Mouse (Mus musculus) layer of hippocampus, postnatal 25 days (tissue): ENCODE measurements around the gene Scrn1. TPM values are rescaled to one million over a fixed set of nuclear protein-coding genes. Genes with fewer than 3 reads are reported as not detected.
A peak's percentile ranks its signal among the peaks of the same experiment; 100 is the strongest.

Source experiments
- DNase-seq, 2 experiments: peaks; one replicate each; pipeline ENCODE4 v3.0.0; 2022; ENCODE audit warnings: mixed read lengths in 2 of 2, low spot score in 1 of 2; ENCODE audit errors: extremely low spot score in 1 of 2
- total RNA-seq, 2 experiments: library from RNA; stranded (reverse); gene quantifications; 2 replicates each; pipeline ENCODE4 v1.2.3; 2021

Gene Scrn1
- total RNA-seq, result 100 to 1,000 TPM; 101 to 103 TPM

DNA sequence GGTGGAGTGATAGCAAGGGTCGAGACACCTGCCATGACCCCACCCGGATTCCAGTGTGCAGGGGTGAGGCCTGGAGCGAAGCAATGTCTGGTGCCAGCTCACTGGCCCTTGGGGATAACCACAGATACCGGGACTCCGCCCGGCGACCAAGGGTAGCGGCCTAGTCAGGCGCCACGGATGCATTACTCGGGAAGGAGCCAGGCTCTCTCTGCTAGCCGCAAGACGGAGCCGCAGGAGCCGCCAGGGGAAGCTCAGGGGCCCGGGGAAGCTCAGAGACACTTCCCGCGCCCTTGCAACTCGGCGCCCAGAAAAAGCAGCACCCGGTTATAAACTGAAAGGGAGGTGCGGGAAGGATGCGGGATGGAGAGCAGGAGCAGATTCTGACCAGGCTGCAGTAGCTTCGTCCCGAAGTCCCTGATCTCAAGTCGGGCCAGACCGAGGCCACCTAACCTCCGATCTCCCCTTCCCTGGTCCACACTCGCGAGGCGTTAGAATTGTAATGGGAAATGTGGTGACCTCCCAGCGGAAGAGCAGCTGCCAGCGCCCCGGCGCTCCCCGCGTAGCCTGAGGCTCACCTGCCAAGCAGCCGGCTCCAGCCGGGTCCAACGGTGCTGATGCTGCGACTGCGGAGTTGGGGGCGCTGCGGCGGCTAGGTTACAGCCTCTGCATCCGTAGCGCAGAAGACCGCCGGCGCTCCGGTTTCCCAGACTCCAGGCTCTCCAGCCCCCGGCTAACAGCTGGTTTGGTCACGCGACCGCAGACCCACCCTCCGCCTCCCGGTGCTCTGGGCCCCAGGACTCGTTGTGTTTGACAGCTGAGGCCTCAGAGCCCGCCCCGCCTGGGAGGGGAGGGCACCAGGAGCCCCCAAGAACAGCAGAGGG is at the start of gene Scrn1:
TSS of gene Scrn1 (minus strand) at position 825 of the 881 bp plus-strand sequence.
- DNase-seq, result peak; percentile 62 to 64

- no peak for DNase-seq
These were observed 40.0 kb upstream of the Scrn1 start for GRCm38 (mm10) chr6:54606241-54606640.

GRCm38 (mm10) chr6:54604001-54604715 is 37.9 kb upstream of the Scrn1 start:
- DNase-seq, result no peak

GRCm38 (mm10) chr6:54602891-54603290 is 36.6 kb upstream of the Scrn1 start:
- DNase-seq, result no peak

GRCm38 (mm10) chr6:54600681-54601347 is 34.5 kb upstream of the Scrn1 start:
- no peak for DNase-seq

DNA sequence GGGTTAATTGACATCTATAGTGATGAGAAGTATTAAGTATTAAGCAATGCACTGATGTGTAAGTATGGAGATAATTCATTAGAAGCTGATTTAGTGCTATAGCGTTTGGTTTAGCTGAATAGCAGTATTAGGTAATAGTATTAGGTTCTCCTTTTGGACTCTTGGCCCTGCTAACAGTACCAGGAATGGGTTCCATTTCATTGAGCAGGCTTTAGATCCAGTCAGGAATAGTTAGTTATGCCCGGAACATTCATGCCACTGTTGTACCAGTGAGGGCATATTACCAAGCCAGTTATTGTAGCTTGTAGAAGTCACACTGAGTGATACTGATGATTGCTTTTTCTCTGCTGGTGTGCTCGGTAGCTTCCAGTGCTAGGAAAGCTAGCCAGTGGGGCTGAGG is 31.4 kb upstream of the Scrn1 start:
- no peak for DNase-seq

DNA sequence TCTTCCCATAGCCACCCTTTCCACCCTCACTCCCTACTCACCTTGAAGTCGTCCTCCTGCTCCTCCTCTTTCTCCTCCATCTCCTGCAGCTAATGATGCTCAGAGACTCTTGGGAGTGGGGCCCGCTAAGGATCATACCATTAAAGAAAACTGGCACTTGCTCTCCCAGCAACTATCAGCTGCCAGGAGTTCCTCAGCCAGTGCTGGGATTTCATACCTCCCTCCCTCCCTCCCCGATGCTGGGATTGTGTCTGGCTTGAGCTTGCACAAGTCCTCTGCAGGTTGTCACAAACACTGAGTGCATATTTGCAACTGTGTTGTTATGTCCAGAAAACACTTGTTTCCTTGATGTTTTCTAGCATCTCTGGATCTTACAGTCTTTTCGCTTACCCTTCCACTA is 30.9 kb upstream of the Scrn1 start, which contains the start of gene Fkbp14:
TSS of gene Fkbp14 (minus strand) at position 101 of the 400 bp plus-strand sequence.
- DNase-seq, result no peak

- DNase-seq, result no peak
These were observed 29.1 kb upstream of the Scrn1 start for GRCm38 (mm10) chr6:54595330-54595878.

- DNase-seq, result peak; percentile 84 to 85
These were observed 28.4 kb upstream of the Scrn1 start, which contains the start of gene Plekha8 for GRCm38 (mm10) chr6:54594469-54595329. Plekha8 (plus strand) TSS chr6:54595111.

DNA sequence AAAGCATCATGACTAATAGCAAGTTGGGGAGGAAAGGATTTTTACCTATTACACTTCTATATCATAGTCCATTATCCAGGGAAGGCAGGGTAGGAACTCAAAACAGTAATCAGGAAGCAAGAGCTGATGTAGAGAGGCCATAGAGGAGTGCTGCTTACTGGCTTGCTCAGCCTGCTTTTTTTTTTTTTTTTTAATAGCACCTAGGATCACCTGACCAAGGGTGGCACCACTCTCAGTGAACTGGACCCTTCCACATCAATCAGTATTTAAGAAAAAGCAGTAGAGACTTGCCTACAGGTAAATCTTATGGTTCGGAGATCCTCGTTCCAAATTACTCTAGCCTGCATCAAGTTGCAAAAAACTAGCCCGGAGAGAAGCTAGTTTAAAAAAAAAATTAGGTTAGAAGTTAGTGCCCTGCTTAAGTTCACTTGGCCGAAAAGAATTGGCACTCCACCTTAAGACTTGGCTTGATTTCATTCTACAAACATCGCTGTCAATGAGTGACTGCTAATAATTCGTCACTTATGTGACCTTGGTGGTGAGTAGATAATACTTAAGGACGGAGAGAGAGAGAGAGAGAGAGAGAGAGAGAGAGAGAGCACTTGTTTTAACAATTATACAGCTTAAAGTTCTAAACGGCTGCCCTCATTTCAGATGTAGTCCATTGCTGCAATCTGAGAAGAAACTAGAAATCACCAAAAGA is 27.6 kb upstream of the Scrn1 start:
- DNase-seq, result no peak

DNA sequence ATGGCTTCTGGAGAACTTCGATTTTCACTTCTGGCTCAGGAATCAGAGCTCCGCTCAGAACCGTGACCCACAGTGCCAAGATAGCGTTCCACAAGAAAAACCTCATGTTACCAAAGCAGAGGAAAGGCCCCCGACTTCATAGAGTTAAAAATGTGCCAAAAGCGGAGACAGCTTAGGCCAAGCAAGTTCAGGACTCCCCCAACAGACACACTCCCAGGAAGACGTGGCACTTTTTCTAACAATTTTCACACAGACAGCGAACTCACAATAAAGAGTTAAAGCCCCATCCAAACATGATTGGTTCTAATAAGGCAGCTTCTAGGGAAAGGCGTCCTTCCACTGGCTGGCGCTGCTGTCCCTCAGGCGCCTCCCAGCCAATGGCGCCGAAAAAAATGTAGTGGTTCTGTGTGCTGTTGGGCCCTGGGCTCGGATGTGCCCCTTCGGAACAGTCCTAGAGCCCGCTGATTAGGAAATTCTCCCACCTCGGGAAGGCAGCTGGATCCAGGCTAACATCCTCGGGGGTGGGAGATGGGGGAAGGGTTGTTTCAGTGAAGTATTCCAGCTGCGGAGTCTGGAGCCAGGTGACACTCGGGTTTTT is 26.7 kb upstream of the Scrn1 start:
- peak; percentile 71 to 83 for DNase-seq

GRCm38 (mm10) chr6:54591778-54592177 is 25.5 kb upstream of the Scrn1 start:
- DNase-seq, result no peak

DNA sequence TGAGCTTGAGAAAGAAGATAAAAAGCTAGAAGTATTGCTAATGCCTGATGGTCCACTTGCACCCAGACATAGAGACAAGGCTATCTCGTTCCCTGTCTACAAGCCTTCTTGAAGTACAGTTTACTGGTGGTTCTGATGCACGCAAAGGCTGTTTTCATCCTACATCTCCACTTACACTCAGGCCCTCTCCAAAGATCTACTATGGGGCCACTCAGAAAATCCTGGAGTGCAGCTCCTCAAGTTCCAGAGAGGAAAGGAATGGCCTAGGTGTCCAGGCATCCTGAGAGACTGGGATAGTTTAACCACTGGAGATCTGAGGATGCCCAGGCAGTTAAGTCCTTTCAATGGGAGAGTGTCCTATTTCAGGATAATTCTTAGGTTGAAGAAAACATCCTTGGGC is 24.4 kb upstream of the Scrn1 start:
- no peak for DNase-seq

DNA sequence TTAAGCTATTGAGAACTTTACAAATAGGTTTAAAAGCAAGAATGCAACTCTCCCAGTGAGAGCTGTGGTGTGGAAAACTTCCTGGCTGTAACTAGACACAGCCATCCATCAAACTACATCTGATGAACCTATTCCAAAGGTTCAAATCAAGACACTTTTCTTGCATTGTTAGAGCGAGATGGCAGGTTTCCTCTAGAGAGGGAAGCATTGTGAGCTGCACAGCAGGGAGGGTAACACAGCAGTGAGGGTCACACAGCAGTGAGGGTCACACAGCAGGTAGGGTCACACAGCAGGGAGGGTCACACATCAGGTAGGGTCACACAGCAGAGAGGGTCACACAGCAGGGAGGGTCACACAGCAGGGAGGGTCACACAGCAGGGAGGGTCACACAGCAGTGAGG is 21.9 kb upstream of the Scrn1 start:
- no peak for DNase-seq

- DNase-seq, result no peak
These were observed 21.4 kb upstream of the Scrn1 start for GRCm38 (mm10) chr6:54587683-54588082.

DNA sequence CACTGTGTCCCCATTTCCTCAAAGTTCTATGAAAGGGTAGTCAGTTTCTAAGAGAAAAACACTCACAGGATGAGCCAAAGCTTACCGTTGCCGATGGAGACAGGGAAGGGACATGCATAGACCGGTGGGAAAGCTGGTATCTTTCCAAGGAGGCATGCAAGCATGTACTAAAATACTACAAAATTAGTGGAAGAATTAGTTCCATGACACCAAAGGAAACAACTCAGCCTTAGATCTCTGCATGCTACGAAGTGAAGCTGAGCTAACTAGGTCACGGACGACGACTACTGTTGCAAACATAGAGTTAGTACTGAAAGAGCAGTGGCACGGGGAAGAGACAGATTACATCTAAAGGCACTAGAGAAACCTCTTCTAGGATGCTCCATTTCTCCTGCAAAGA is 20.6 kb upstream of the Scrn1 start:
- DNase-seq, result no peak

- DNase-seq, result peak in 1 of 2 experiments; percentile 62
These were observed 19.9 kb upstream of the Scrn1 start for GRCm38 (mm10) chr6:54586175-54586574.

DNA sequence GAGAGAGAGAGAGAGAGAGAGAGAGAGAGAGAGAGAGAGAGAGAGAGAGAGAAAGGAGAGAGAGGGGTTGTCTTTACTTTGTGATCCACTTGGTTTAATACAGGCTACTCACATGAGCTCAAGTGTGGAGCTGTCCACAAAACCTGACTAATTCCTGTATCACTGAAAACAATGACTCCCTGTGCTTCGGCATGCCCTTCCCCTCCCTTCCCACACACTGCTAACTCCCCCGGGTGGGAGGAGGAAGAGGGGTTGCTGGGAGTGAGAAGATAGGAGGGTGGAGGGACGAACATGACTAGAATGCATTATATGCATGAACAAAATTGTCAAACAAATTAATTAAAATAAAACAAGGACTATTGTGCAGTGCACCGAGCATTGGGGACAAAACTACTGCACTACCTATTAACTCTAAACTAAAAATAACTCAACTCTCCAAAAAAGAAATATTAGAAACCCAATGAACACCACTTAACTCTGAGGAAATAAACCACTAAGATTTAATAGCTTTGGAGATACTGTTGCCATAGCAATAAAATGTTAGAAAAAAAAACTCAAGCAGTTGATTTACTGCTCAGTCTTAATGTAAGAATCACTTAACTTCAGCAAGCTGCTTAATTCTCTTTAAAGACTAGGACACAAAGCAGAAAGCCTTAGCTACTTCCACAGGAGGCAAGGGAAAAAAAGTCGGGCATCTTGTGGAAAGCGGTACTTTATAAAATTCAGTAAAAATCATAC is 7.1 kb upstream of the Scrn1 start:
- DNase-seq, result no peak
